Mouse (Mus musculus) adipose tissue, adult 10 weeks (tissue): Measurements from ENCODE around the gene A430089I19Rik. TPM values are rescaled to one million over a fixed set of nuclear protein-coding genes. Genes with fewer than 3 reads are reported as not detected.

Source experiments
- polyA plus RNA-seq: library from polyadenylated mRNA; stranded (reverse); fragments of 350-450 nt; fragmentation: Illumina TruSeq; extraction: RNeasy Lipid Tissue Mini Kit (QIAGEN cat#74804); gene quantifications from one replicate; pipeline ENCODE4 v1.2.3, GENCODE M21; 2014; ENCODE audit warnings: low read depth, low replicate concordance

A430089I19Rik gene
- polyA plus RNA-seq = not detected

DNA sequence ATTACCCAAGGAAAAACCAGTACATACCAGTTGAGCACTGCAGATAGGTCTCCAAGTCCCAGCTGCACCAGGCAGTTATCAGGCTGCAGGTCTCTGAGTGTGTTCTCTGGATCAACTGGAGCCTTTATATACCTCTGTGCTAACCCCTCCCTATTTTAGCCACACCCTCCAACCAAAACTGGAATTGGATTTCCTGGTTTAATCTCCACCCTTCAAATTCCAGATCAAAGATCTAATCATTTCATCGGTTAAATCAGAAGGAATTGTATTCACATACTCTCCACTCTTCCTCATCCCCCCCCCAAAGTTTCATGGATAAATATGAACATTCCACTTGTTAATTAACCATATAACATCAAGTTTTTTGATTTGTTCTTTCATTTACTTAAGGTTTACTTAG lies at the start of gene A430089I19Rik:
TSS of gene A430089I19Rik (minus strand) at position 101 of the 400 bp plus-strand sequence.

GRCm38 (mm10) chr5:94339449-94339848 lies 32.9 kb upstream of the A430089I19Rik start, which contains the start of gene AA792892:
Gene AA792892 (plus strand): TSS chr5:94339749.

DNA sequence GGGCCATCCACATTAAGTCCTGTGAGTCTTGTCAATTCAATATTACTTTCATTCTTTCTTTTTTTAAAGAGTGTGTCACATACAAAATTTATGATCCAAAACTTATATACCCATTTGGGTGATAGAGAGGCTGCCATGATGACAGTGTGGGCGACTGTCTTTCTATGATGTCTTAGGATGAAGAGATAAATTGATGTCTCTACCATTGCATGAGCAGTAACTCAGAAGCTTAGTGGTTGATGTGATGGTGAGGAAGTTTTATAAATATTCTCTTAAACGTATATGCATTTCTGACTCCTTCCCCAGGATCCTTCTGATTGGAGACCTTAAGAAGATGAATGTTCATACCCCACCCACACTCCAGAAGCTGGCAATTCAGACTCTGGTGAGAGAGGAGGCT lies 7.5 kb upstream of the A430089I19Rik start, which contains the start of gene Gm6502:
TSS of gene Gm6502 (plus strand) at position 301 of the 400 bp plus-strand sequence.

Other genes starting within 250 kb of the A430089I19Rik start
- gene BC061212, start 236.3 kb downstream of the A430089I19Rik start, polyA plus RNA-seq = not detected
- gene Gm6351, start 230.4 kb downstream of the A430089I19Rik start, polyA plus RNA-seq = not detected
- gene Gm3106, start 88.8 kb downstream of the A430089I19Rik start, polyA plus RNA-seq = not detected
- gene Gm6502, start 7.6 kb upstream of the A430089I19Rik start, polyA plus RNA-seq = not detected
- gene AA792892, start 33.0 kb upstream of the A430089I19Rik start, polyA plus RNA-seq = not detected
- not detected for gene Gm7682, start 139.0 kb upstream of the A430089I19Rik start, polyA plus RNA-seq
- gene Gm3139, start 219.5 kb upstream of the A430089I19Rik start, polyA plus RNA-seq = not detected